Comparison of ENCODE assay signal across 10 mouse cellular contexts in the genomic region with DNA sequence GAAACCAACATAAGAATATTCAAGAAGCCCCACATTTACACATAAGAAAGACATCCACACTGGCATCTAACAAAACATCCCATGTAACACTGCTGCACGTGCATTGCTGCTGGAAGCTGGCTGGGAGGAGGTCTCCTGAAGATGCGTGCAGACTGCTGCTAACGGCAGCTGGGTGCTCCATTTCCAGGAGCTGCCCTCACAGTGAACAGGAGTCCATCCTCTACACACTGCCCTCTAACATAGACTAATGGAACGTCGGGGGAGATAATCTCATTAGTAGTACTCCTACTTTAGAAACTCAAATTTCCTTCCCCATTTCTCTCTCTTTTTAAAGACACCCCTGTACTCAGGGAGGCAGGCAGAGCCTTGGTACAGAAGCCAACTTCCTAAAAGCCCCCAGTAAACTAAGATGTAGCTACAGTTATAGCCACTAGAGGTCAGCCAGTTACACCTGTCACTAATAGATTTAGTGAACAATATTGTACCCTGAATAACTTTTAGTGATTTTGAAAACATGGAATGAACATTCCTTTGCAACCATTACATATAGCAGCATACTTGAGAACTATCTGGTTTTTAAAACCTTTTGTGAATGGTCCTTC.
DNase-seq lines count a peak whose midpoint lies in the region; ATAC-seq lines count a peak whose summit lies in the region.
"Had no signal": no experiment of that assay in that cellular context is flagged by ENCODE, and none has a peak within 500 bp of the region (broad histone marks: within the 10 kb centered on the region; RNA-seq: fewer than 3 reads in every experiment).

No protein-coding gene starts in this region.

- no peak overlapping the region for H3K9ac ChIP-seq in hindbrain, embryonic 15.5 days
- H3K9ac ChIP-seq in hindbrain, embryonic 11.5 days (ENCODE audit: low read depth, low read length), result no peak overlapping the region
- no peak overlapping the region for H3K9ac ChIP-seq in forebrain, embryonic 16.5 days (replicated peaks; ENCODE audit: low read depth, low read length)
- H3K9ac ChIP-seq: embryonic facial prominence, embryonic 12.5 days had no signal

- no peak overlapping the region for H3K4me2 ChIP-seq in hindbrain, embryonic 15.5 days
- H3K4me2 ChIP-seq in hindbrain, embryonic 11.5 days (replicated peaks; ENCODE audit: low read depth, low read length), result no peak overlapping the region
- no peak overlapping the region for H3K4me2 ChIP-seq in forebrain, embryonic 16.5 days (ENCODE audit: low read length)
- H3K4me2 ChIP-seq: embryonic facial prominence, embryonic 12.5 days had no signal

- no peak overlapping the region for H3K4me3 ChIP-seq in hindbrain, embryonic 15.5 days
- no peak overlapping the region for H3K4me3 ChIP-seq in hindbrain, embryonic 11.5 days (ENCODE audit: low read depth, low read length)
- no peak overlapping the region for H3K4me3 ChIP-seq in forebrain, embryonic 16.5 days (replicated peaks; ENCODE audit: low read length)
- H3K4me3 ChIP-seq: embryonic facial prominence, embryonic 12.5 days; megakaryocyte, embryonic 14.5 days had no signal

- H3K4me1 ChIP-seq in hindbrain, embryonic 15.5 days (replicated peaks), result peaks cover 12% of the 10 kb centered on the region; the same call in 1 of the 2 replicates
- no peaks in the 10 kb centered on the region for H3K4me1 ChIP-seq in hindbrain, embryonic 11.5 days (replicated peaks; ENCODE audit: control insufficient read depth, insufficient read depth, low read length)
- peaks cover 6% of the 10 kb centered on the region for H3K4me1 ChIP-seq in forebrain, embryonic 16.5 days (replicated peaks; ENCODE audit: control insufficient read depth, insufficient read depth, low read length)

- WGBS in hindbrain, embryonic 15.5 days, result 41% methylated on average over 5 of the region's 5 CpGs
- WGBS in hindbrain, embryonic 11.5 days, result 75% methylated on average over 5 of the region's 5 CpGs
- 50% methylated on average over 5 of the region's 5 CpGs for WGBS in forebrain, embryonic 16.5 days

- intact Hi-C loops in heart, postnatal 36 days (cut with DNase I), result loop anchor here (1.0 to 2.0 kb wide), 2 partner anchors 103 to 775 kb away; no protein-coding TSS in a partner anchor

- no peaks in the 10 kb centered on the region for H3K27me3 ChIP-seq in hindbrain, embryonic 15.5 days
- H3K27me3 ChIP-seq in hindbrain, embryonic 11.5 days (ENCODE audit: control insufficient read depth, insufficient read depth, low read length), result no peaks in the 10 kb centered on the region
- no peaks in the 10 kb centered on the region for H3K27me3 ChIP-seq in forebrain, embryonic 16.5 days (replicated peaks; ENCODE audit: control insufficient read depth, insufficient read depth, low read length)
- H3K27me3 ChIP-seq: embryonic facial prominence, embryonic 12.5 days; megakaryocyte, embryonic 14.5 days had no signal

- H3K36me3 ChIP-seq in hindbrain, embryonic 15.5 days, result no peaks in the 10 kb centered on the region
- no peaks in the 10 kb centered on the region for H3K36me3 ChIP-seq in hindbrain, embryonic 11.5 days (ENCODE audit: control insufficient read depth, insufficient read depth, low read length)
- no peaks in the 10 kb centered on the region for H3K36me3 ChIP-seq in forebrain, embryonic 16.5 days (ENCODE audit: control insufficient read depth, insufficient read depth)
- H3K36me3 ChIP-seq: embryonic facial prominence, embryonic 12.5 days had no signal

- no peak for DNase-seq in hindbrain, embryonic 11.5 days (ENCODE audit: low spot score)
- peak; percentile 8 for DNase-seq in thymus, postnatal 14 days
- no peak for DNase-seq in thymus, postnatal 36 days
- no peak for DNase-seq in adrenal gland, postnatal 25 days
- no peak for DNase-seq in right cerebral cortex, postnatal 25 days
- DNase-seq in heart, postnatal 36 days, result no peak

- H3K9me3 ChIP-seq in hindbrain, embryonic 15.5 days, result no peaks in the 10 kb centered on the region
- no peaks in the 10 kb centered on the region for H3K9me3 ChIP-seq in hindbrain, embryonic 11.5 days (ENCODE audit: control insufficient read depth, low read length)
- no peaks in the 10 kb centered on the region for H3K9me3 ChIP-seq in forebrain, embryonic 16.5 days (ENCODE audit: control insufficient read depth, low read length)
- H3K9me3 ChIP-seq: embryonic facial prominence, embryonic 12.5 days; megakaryocyte, embryonic 14.5 days had no signal

- no peak overlapping the region for H3K27ac ChIP-seq in hindbrain, embryonic 15.5 days (replicated peaks)
- no peak overlapping the region for H3K27ac ChIP-seq in hindbrain, embryonic 11.5 days (ENCODE audit: low read depth, low read length)
- H3K27ac ChIP-seq in forebrain, embryonic 16.5 days (ENCODE audit: low read length), result no peak overlapping the region
- H3K27ac ChIP-seq: embryonic facial prominence, embryonic 12.5 days had no signal

- peak; percentile 62; the same call in 1 of the 2 replicates for ATAC-seq in hindbrain, embryonic 15.5 days (ENCODE audit: low FRiP score, low read depth)
- no peak for ATAC-seq in hindbrain, embryonic 11.5 days (ENCODE audit: low FRiP score)
- ATAC-seq in forebrain, embryonic 16.5 days, result peak; percentile 47
